Mouse (Mus musculus) midbrain, embryonic 11.5 days (tissue): Measurements from ENCODE around the gene Bcl6b. TPM values are rescaled to one million over a fixed set of nuclear protein-coding genes. Genes with fewer than 3 reads are reported as not detected.

ENCODE experiments used
- ATAC-seq: fragments of 200-750 bp; cut with Nextera tagmentation; 2 replicates; pipeline ENCODE4 v1.8.0; 2017; ENCODE audit warnings: moderate TSS enrichment, moderate library complexity; ENCODE audit not compliant: low FRiP score
- DNase-seq: peaks from one replicate; pipeline ENCODE4 v3.0.0; 2015; ENCODE audit warnings: low spot score; ENCODE audit errors: missing footprints
- H3K27ac ChIP-seq: fragments of 300-500 bp; sonication (generic); 2 replicates; pipeline ENCODE4 v1.5.1; 2014; ENCODE audit warnings: low read depth, low read length
- H3K27me3 ChIP-seq: fragments of 300-500 bp; sonication (generic); 2 replicates; pipeline ENCODE4 v1.6.1; 2014; ENCODE audit warnings: mild to moderate bottlenecking, low read length, moderate library complexity, mixed read lengths; ENCODE audit not compliant: control insufficient read depth, insufficient read depth
- H3K36me3 ChIP-seq: fragments of 300-500 bp; sonication (generic); 2 replicates; pipeline ENCODE4 v1.6.1; 2014; ENCODE audit warnings: mild to moderate bottlenecking, low read length, moderate library complexity, mixed read lengths; ENCODE audit not compliant: control insufficient read depth, insufficient read depth
- H3K4me1 ChIP-seq: fragments of 300-500 bp; sonication (generic); 2 replicates; pipeline ENCODE4 v1.6.1; 2014; ENCODE audit warnings: low read length; ENCODE audit not compliant: control insufficient read depth, insufficient read depth
- H3K4me2 ChIP-seq: fragments of 300-500 bp; sonication (generic); 2 replicates; pipeline ENCODE4 v1.6.1; 2014; ENCODE audit warnings: mild to moderate bottlenecking, moderate library complexity
- H3K4me3 ChIP-seq: fragments of 300-500 bp; sonication (generic); 2 replicates; pipeline ENCODE4 v1.5.1; 2014; ENCODE audit warnings: low read depth, low read length
- H3K9ac ChIP-seq: fragments of 300-500 bp; sonication (generic); 2 replicates; pipeline ENCODE4 v1.6.1; 2014; ENCODE audit warnings: low read length
- H3K9me3 ChIP-seq: fragments of 300-500 bp; sonication (generic); 2 replicates; pipeline ENCODE4 v1.6.1; 2016; ENCODE audit warnings: low read length; ENCODE audit not compliant: control insufficient read depth
- WGBS: fragments of 180-500 bp; shearing (Covaris S2); extraction: QIAGEN DNeasy Blood & Tissue Kit; methylation state at CpG from one replicate; pipeline ENCODE4 v1.1.7; 2014; 5-methylcytosine and 5-hydroxymethylcytosine counted together
- polyA plus RNA-seq: library from polyadenylated mRNA; unstranded; fragments of >200 nt; fragmentation: Nextera tagmentation; extraction: Ambion mirVana; gene quantifications from 2 replicates; pipeline ENCODE4 v1.2.1, GENCODE M21; 2014

The Bcl6b gene
- polyA plus RNA-seq, 1 experiment from 2014 or later, result 5.4 TPM

GRCm38 (mm10) chr11:70251853-70252252 is 22.3 kb upstream of the Bcl6b start:
- Histone ChIP-seq H3K27ac (no peak overlapping the region), H3K36me3 (no peaks in the 10 kb centered on the region), H3K9ac (no peak overlapping the region), H3K4me3 (no peak overlapping the region), H3K27me3 (peaks cover 30% of the 10 kb centered on the region), H3K4me1 (no peaks in the 10 kb centered on the region), H3K4me2 (no peak overlapping the region), H3K9me3 (no peaks in the 10 kb centered on the region)
- 80% methylated on average over 8 of the region's 8 CpGs for WGBS
- no peak for ATAC-seq
- DNase-seq, result no peak

- no peaks in the 10 kb centered on the region for H3K36me3 ChIP-seq
- DNase-seq (no peak), ATAC-seq (no peak)
- no peaks in the 10 kb centered on the region for H3K4me1 ChIP-seq
- H3K9ac ChIP-seq, result no peak overlapping the region
- H3K4me3 ChIP-seq, result no peak overlapping the region
- H3K27ac ChIP-seq, result no peak overlapping the region
- H3K27me3 ChIP-seq, result peaks cover 25% of the 10 kb centered on the region
- no peak overlapping the region for H3K4me2 ChIP-seq
- no peaks in the 10 kb centered on the region for H3K9me3 ChIP-seq
- WGBS, result 75% methylated on average over 11 of the region's 11 CpGs
Observed at GRCm38 (mm10) chr11:70250150-70250549, 20.6 kb upstream of the Bcl6b start.

- ATAC-seq (no peak), DNase-seq (peak; percentile 98)
- no peaks in the 10 kb centered on the region for H3K4me1 ChIP-seq
- H3K27ac ChIP-seq, result no peak overlapping the region
- H3K4me3 ChIP-seq, result no peak overlapping the region
- no peaks in the 10 kb centered on the region for H3K9me3 ChIP-seq
- no peak overlapping the region for H3K9ac ChIP-seq
- no peaks in the 10 kb centered on the region for H3K36me3 ChIP-seq
- no peak overlapping the region for H3K4me2 ChIP-seq
- WGBS, result 50% methylated on average over 9 of the region's 9 CpGs
- no peaks in the 10 kb centered on the region for H3K27me3 ChIP-seq
Observed at GRCm38 (mm10) chr11:70247136-70247845, 17.7 kb upstream of the Bcl6b start.

- peaks cover 15% of the 10 kb centered on the region for H3K4me1 ChIP-seq
- H3K27ac ChIP-seq, result no peak overlapping the region
- H3K4me2 ChIP-seq, result no peak overlapping the region
- no peaks in the 10 kb centered on the region for H3K9me3 ChIP-seq
- no peak for DNase-seq
- WGBS, result 75% methylated on average over 11 of the region's 11 CpGs
- no peaks in the 10 kb centered on the region for H3K36me3 ChIP-seq
- H3K4me3 ChIP-seq, result no peak overlapping the region
- no peak for ATAC-seq
- no peak overlapping the region for H3K9ac ChIP-seq
- H3K27me3 ChIP-seq, result no peaks in the 10 kb centered on the region
Observed at GRCm38 (mm10) chr11:70242591-70242990, 13.0 kb upstream of the Bcl6b start.

- Histone ChIP-seq H3K4me1 (peaks cover 25% of the 10 kb centered on the region), H3K27ac (peak within 1 kb of the TSS; percentile 61), H3K27me3 (no peaks in the 10 kb centered on the region), H3K36me3 (peaks cover 6% of the 10 kb centered on the region), H3K4me2 (peak within 1 kb of the TSS; percentile 83), H3K9me3 (no peaks in the 10 kb centered on the region), H3K9ac (peak within 1 kb of the TSS; percentile 86), H3K4me3 (peak within 1 kb of the TSS; percentile 89)
- WGBS, result under 1% methylated on average over 32 of the region's 35 CpGs
- ATAC-seq (peak; percentile 36), DNase-seq (peak; percentile 99)
Observed at GRCm38 (mm10) chr11:70239541-70240279, 10.1 kb upstream of the Bcl6b start, which contains the start of the genes Gm21988 and Rnasek. Gm21988 (minus strand) TSS chr11:70239830. Rnasek (minus strand) TSS chr11:70239842.

GRCm38 (mm10) chr11:70238591-70239440 is 9.2 kb upstream of the Bcl6b start:
- no peak for ATAC-seq
- Histone ChIP-seq H3K27me3 (no peaks in the 10 kb centered on the region), H3K4me3 (peak overlapping the region; percentile 89), H3K9me3 (no peaks in the 10 kb centered on the region), H3K9ac (peak overlapping the region; percentile 86), H3K27ac (peak overlapping the region; percentile 38), H3K4me2 (peak overlapping the region; percentile 83), H3K36me3 (peaks cover 6% of the 10 kb centered on the region), H3K4me1 (peaks cover 25% of the 10 kb centered on the region)
- peak; percentile 82 for DNase-seq
- WGBS, result 11% methylated on average over 23 of the region's 23 CpGs

- DNase-seq (peak; percentile 99), ATAC-seq (peak; percentile 93)
- WGBS, result under 1% methylated on average over 63 of the region's 70 CpGs
- no peaks in the 10 kb centered on the region for H3K27me3 ChIP-seq
- peak within 1 kb of the TSS; percentile 82 for H3K27ac ChIP-seq
- peak within 1 kb of the TSS; percentile 89 for H3K4me3 ChIP-seq
- peaks cover 26% of the 10 kb centered on the region for H3K4me1 ChIP-seq
- H3K9me3 ChIP-seq, result no peaks in the 10 kb centered on the region
- H3K4me2 ChIP-seq, result peak within 1 kb of the TSS; percentile 83
- peaks cover 6% of the 10 kb centered on the region for H3K36me3 ChIP-seq
- peak within 1 kb of the TSS; percentile 71 for H3K9ac ChIP-seq
Observed at GRCm38 (mm10) chr11:70237457-70238167, 8.0 kb upstream of the Bcl6b start, which contains the start of gene 0610010K14Rik. 0610010K14Rik (minus strand) TSS chr11:70237914.

- H3K36me3 ChIP-seq, result peaks cover 6% of the 10 kb centered on the region
- H3K4me3 ChIP-seq, result peak overlapping the region; percentile 89
- DNase-seq (peak; percentile 81), ATAC-seq (no peak)
- peak overlapping the region; percentile 83 for H3K4me2 ChIP-seq
- H3K27me3 ChIP-seq, result no peaks in the 10 kb centered on the region
- WGBS, result 36% methylated on average over 7 of the region's 7 CpGs
- peaks cover 30% of the 10 kb centered on the region for H3K4me1 ChIP-seq
- H3K9me3 ChIP-seq, result no peaks in the 10 kb centered on the region
- H3K27ac ChIP-seq, result peak overlapping the region; percentile 82; the same call in 1 of the 2 replicates
- H3K9ac ChIP-seq, result peak overlapping the region; percentile 71
Observed at GRCm38 (mm10) chr11:70236717-70237116, 7.1 kb upstream of the Bcl6b start.
